Mouse (Mus musculus) right cerebral cortex, postnatal 10 days (tissue): ENCODE measurements around the gene Kcnk18.
A peak's percentile ranks its signal among the peaks of the same experiment; 100 is the strongest.

Experiments used
- DNase-seq, 2 experiments: peaks; one replicate each; pipeline ENCODE4 v3.0.0; 2021; ENCODE audit warnings: low spot score in 2 of 2

The Kcnk18 gene

GRCm38 (mm10) chr19:59218991-59219390 is at the start of gene Kcnk18:
Gene Kcnk18 (plus strand): TSS chr19:59219214.
- peak in 1 of 2 experiments; percentile 11 for DNase-seq

- DNase-seq = no peak
These were observed 48.9 kb upstream of the Kcnk18 start, which contains the start of gene Vax1 for GRCm38 (mm10) chr19:59169936-59170765. Gene Vax1 (minus strand): TSS chr19:59170056.

GRCm38 (mm10) chr19:59170766-59171095 is 48.3 kb upstream of the Kcnk18 start:
- DNase-seq = no peak

- no peak for DNase-seq
These were observed 47.7 kb upstream of the Kcnk18 start for GRCm38 (mm10) chr19:59171151-59171870.

- DNase-seq = no peak
These were observed 47.2 kb upstream of the Kcnk18 start for GRCm38 (mm10) chr19:59171871-59172245.

GRCm38 (mm10) chr19:59172781-59173180 is 46.2 kb upstream of the Kcnk18 start:
- DNase-seq = no peak

GRCm38 (mm10) chr19:59173341-59174015 is 45.5 kb upstream of the Kcnk18 start:
- no peak for DNase-seq

GRCm38 (mm10) chr19:59184000-59184399 is 35.0 kb upstream of the Kcnk18 start:
- DNase-seq = no peak

- DNase-seq = no peak
These were observed 30.0 kb upstream of the Kcnk18 start for GRCm38 (mm10) chr19:59188981-59189380.

- no peak for DNase-seq
These were observed 28.4 kb upstream of the Kcnk18 start for GRCm38 (mm10) chr19:59190431-59191122.

GRCm38 (mm10) chr19:59191123-59191505 is 27.9 kb upstream of the Kcnk18 start:
- no peak for DNase-seq

- no peak for DNase-seq
These were observed 26.5 kb upstream of the Kcnk18 start for GRCm38 (mm10) chr19:59192491-59192890.

GRCm38 (mm10) chr19:59193456-59193855 is 25.6 kb upstream of the Kcnk18 start:
- DNase-seq = no peak

- DNase-seq = no peak
These were observed 24.8 kb upstream of the Kcnk18 start for GRCm38 (mm10) chr19:59193986-59194820.

- DNase-seq = no peak
These were observed 23.7 kb upstream of the Kcnk18 start for GRCm38 (mm10) chr19:59195181-59195770.

- peak; percentile 53 to 71 for DNase-seq
These were observed 22.8 kb upstream of the Kcnk18 start for GRCm38 (mm10) chr19:59196111-59196666.

- peak in 1 of 2 experiments; percentile 41 for DNase-seq
These were observed 20.9 kb upstream of the Kcnk18 start for GRCm38 (mm10) chr19:59198161-59198560.

- peak; percentile 75 to 89 for DNase-seq
These were observed 10.5 kb upstream of the Kcnk18 start for GRCm38 (mm10) chr19:59208475-59208874.

GRCm38 (mm10) chr19:59208986-59209385 is 10.0 kb upstream of the Kcnk18 start:
- no peak for DNase-seq

GRCm38 (mm10) chr19:59216891-59217290 is 2.1 kb upstream of the Kcnk18 start:
- peak in 1 of 2 experiments; percentile 9 for DNase-seq
